Mouse (Mus musculus) MEL (cell line): ENCODE measurements around the gene Dnajc11. TPM values are rescaled to one million over a fixed set of nuclear protein-coding genes. Genes with fewer than 3 reads are reported as not detected.

Experiments used
- DNase-seq: peaks from one replicate; pipeline ENCODE4 v3.0.0; 2011; ENCODE audit warnings: low read depth, low spot score
- H3K27ac ChIP-seq: 2 replicates; pipeline ENCODE4 v1.5.1; 2012; ENCODE audit warnings: low read depth, mild to moderate bottlenecking, control low read depth, low read length, moderate library complexity; ENCODE audit not compliant: control insufficient read depth
- H3K27me3 ChIP-seq, 2 experiments: fragments of 150-350 bp in 1 of 2; sonication (generic) in 1 of 2; 2 replicates each; pipeline ENCODE4 v1.6.1; 2012; ENCODE audit warnings: low read length in 2 of 2, mild to moderate bottlenecking in 2 of 2, improper control_type of control experiment in 1 of 2, moderate library complexity in 1 of 2; ENCODE audit not compliant: insufficient read depth in 2 of 2, control insufficient read depth in 1 of 2
- H3K36me3 ChIP-seq, 2 experiments: 2 replicates each; pipeline ENCODE4 v1.6.1; 2012 to 2014; ENCODE audit warnings: low read length in 2 of 2, improper control_type of control experiment in 1 of 2, inconsistent platforms in 1 of 2, mild to moderate bottlenecking in 1 of 2; ENCODE audit not compliant: insufficient read depth in 2 of 2, control insufficient read depth in 1 of 2
- H3K4me1 ChIP-seq, 2 experiments: fragments of 150-350 bp in 1 of 2; sonication (generic) in 1 of 2; 2 replicates each; pipeline ENCODE4 v1.6.1; 2012; ENCODE audit warnings: low read length in 2 of 2, improper control_type of control experiment in 1 of 2, mild to moderate bottlenecking in 1 of 2; ENCODE audit not compliant: insufficient read depth in 2 of 2, control insufficient read depth in 1 of 2
- H3K4me3 ChIP-seq, 2 experiments: fragments of 150-350 bp in 1 of 2; sonication (generic) in 1 of 2; 2 replicates each; pipeline ENCODE4 v1.5.1; 2012; ENCODE audit warnings: low read depth in 2 of 2, low read length in 2 of 2, mild to moderate bottlenecking in 2 of 2, moderate library complexity in 2 of 2, control low read depth in 1 of 2, improper control_type of control experiment in 1 of 2; ENCODE audit not compliant: control insufficient read depth in 1 of 2, insufficient read depth in 1 of 2
- H3K79me2 ChIP-seq: 2 replicates; pipeline ENCODE4 v1.6.1; 2012; ENCODE audit warnings: mild to moderate bottlenecking, low read length, moderate library complexity; ENCODE audit not compliant: control insufficient read depth, poor library complexity, insufficient read depth
- H3K9ac ChIP-seq: 2 replicates; pipeline ENCODE4 v1.6.1; 2012; ENCODE audit warnings: low read depth, mild to moderate bottlenecking, control low read depth, low read length, moderate library complexity; ENCODE audit not compliant: control insufficient read depth, poor library complexity, severe bottlenecking
- H3K9me3 ChIP-seq: fragments of 150-350 bp; sonication (generic); replicated peaks from 2 replicates; pipeline ENCODE4 v1.6.1; 2012; ENCODE audit warnings: mild to moderate bottlenecking, low read length, improper control_type of control experiment, moderate library complexity; ENCODE audit not compliant: insufficient read depth
- CHD1 ChIP-seq: IDR thresholded peaks from 2 replicates; pipeline ENCODE4 v1.6.1; 2012; ENCODE audit warnings: low read depth, mild to moderate bottlenecking, inconsistent platforms, low read length, improper control_type of control experiment
- E2F4 ChIP-seq: IDR thresholded peaks from 2 replicates; pipeline ENCODE4 v1.6.1; 2011; ENCODE audit warnings: low read depth, low read length, improper control_type of control experiment, borderline replicate concordance
- ELF1 ChIP-seq: IDR thresholded peaks from 2 replicates; pipeline ENCODE4 v1.6.1; 2014; ENCODE audit warnings: low read depth, mild to moderate bottlenecking, inconsistent platforms, low read length, improper control_type of control experiment, moderate library complexity
- GABPA ChIP-seq: IDR thresholded peaks from 2 replicates; pipeline ENCODE4 v1.6.1; 2012; ENCODE audit warnings: low read depth, mild to moderate bottlenecking, inconsistent platforms, low read length, improper control_type of control experiment, moderate library complexity
- GATA1 ChIP-seq: IDR thresholded peaks from 2 replicates; pipeline ENCODE4 v1.6.1; 2011; ENCODE audit warnings: low read depth, low read length, improper control_type of control experiment
- KAT2A ChIP-seq: conservative IDR thresholded peaks from 2 replicates; pipeline ENCODE4 v1.6.1; 2012; ENCODE audit warnings: low read depth, low read length, improper control_type of control experiment, inconsistent platforms
- MAFK ChIP-seq: IDR thresholded peaks from 2 replicates; pipeline ENCODE4 v1.6.1; 2011; ENCODE audit warnings: low read depth, mild to moderate bottlenecking, low read length, improper control_type of control experiment, borderline replicate concordance
- MAX ChIP-seq: IDR thresholded peaks from 2 replicates; pipeline ENCODE4 v1.6.1; 2011; ENCODE audit warnings: low read length, improper control_type of control experiment
- MAZ ChIP-seq: IDR thresholded peaks from 2 replicates; pipeline ENCODE4 v1.6.1; 2012; ENCODE audit warnings: low read depth, mild to moderate bottlenecking, inconsistent platforms, low read length, improper control_type of control experiment
- MYB ChIP-seq: IDR thresholded peaks from 2 replicates; pipeline ENCODE4 v1.6.1; 2011; ENCODE audit warnings: mild to moderate bottlenecking, low read depth, low read length, improper control_type of control experiment
- MYC ChIP-seq: IDR thresholded peaks from 2 replicates; pipeline ENCODE4 v1.6.1; 2011; ENCODE audit warnings: low read depth, mild to moderate bottlenecking, low read length, improper control_type of control experiment, moderate library complexity
- POLR2A ChIP-seq, 2 experiments: IDR thresholded peaks; 2 replicates each; pipeline ENCODE4 v1.6.1; 2011 to 2012; ENCODE audit warnings: low read length in 2 of 2, mild to moderate bottlenecking in 2 of 2, control low read depth in 1 of 2, improper control_type of control experiment in 1 of 2, low read depth in 1 of 2, moderate library complexity in 1 of 2; ENCODE audit not compliant: control insufficient read depth in 1 of 2, insufficient read depth in 1 of 2, poor library complexity in 1 of 2
- POLR2AphosphoS2 ChIP-seq: IDR thresholded peaks from 2 replicates; pipeline ENCODE4 v1.6.1; 2011; ENCODE audit warnings: low read length, improper control_type of control experiment
- POLR2AphosphoS5 ChIP-seq: IDR thresholded peaks from 2 replicates; pipeline ENCODE4 v1.6.1; 2012; ENCODE audit warnings: low read depth, borderline replicate concordance, mild to moderate bottlenecking, inconsistent platforms, low read length, moderate library complexity, mixed read lengths
- RAD21 ChIP-seq: IDR thresholded peaks from 2 replicates; pipeline ENCODE4 v1.6.1; 2011; ENCODE audit warnings: mild to moderate bottlenecking, low read depth, low read length, improper control_type of control experiment
- SIN3A ChIP-seq: IDR thresholded peaks from 2 replicates; pipeline ENCODE4 v1.6.1; 2012; ENCODE audit warnings: low read length, improper control_type of control experiment, inconsistent platforms
- SMC3 ChIP-seq: IDR thresholded peaks from 2 replicates; pipeline ENCODE4 v1.6.1; 2011; ENCODE audit warnings: low read depth, low read length, improper control_type of control experiment
- TAL1 ChIP-seq: IDR thresholded peaks from 2 replicates; pipeline ENCODE4 v1.6.1; 2012; ENCODE audit warnings: mild to moderate bottlenecking, inconsistent platforms, low read length, moderate library complexity, mixed read lengths
- TBP ChIP-seq: IDR thresholded peaks from 2 replicates; pipeline ENCODE4 v1.8.0; 2011; ENCODE audit warnings: low read depth, low read length, improper control_type of control experiment
- TCF12 ChIP-seq: IDR thresholded peaks from 2 replicates; pipeline ENCODE4 v1.6.1; 2014; ENCODE audit warnings: low read depth, mild to moderate bottlenecking, inconsistent platforms, low read length, improper control_type of control experiment, moderate library complexity
- USF1 ChIP-seq: IDR thresholded peaks from 2 replicates; pipeline ENCODE4 v1.6.1; 2014; ENCODE audit warnings: low read depth, mild to moderate bottlenecking, inconsistent platforms, low read length, improper control_type of control experiment, moderate library complexity
- ZC3H11A ChIP-seq: IDR thresholded peaks from 2 replicates; pipeline ENCODE4 v1.6.1; 2012; ENCODE audit warnings: low read depth, mild to moderate bottlenecking, inconsistent platforms, low read length, improper control_type of control experiment
- ZKSCAN1 ChIP-seq: IDR thresholded peaks from 2 replicates; pipeline ENCODE4 v1.6.1; 2012; ENCODE audit warnings: low read depth, mild to moderate bottlenecking, inconsistent platforms, low read length, improper control_type of control experiment, moderate library complexity
- ZMIZ1 ChIP-seq: IDR thresholded peaks from 2 replicates; pipeline ENCODE4 v1.6.1; 2012; ENCODE audit warnings: low read depth, mild to moderate bottlenecking, inconsistent platforms, low read length, improper control_type of control experiment, moderate library complexity
- ZNF384 ChIP-seq: IDR thresholded peaks from 2 replicates; pipeline ENCODE4 v1.6.1; 2012; ENCODE audit warnings: low read depth, mild to moderate bottlenecking, inconsistent platforms, low read length, improper control_type of control experiment
- polyA plus RNA-seq, 2 experiments: library from polyadenylated mRNA; stranded (reverse) in 1 of 2; unstranded in 1 of 2; fragments of >175 nt in 1 of 2; fragments of >200 nt in 1 of 2; gene quantifications; 2 replicates each; pipeline versions ENCODE4 v1.2.1 to v1.2.4; 2012; ENCODE audit warnings: low replicate concordance in 2 of 2, low read depth in 1 of 2; ENCODE audit not compliant: insufficient read length in 2 of 2, insufficient read depth in 1 of 2, missing spikeins in 1 of 2
- total RNA-seq: library from RNA; depleted of rRNA; stranded (reverse); fragments of 300-350 nt; gene quantifications from 2 replicates; pipeline ENCODE4 v1.2.3, GENCODE M21; 2012

Dnajc11 gene
- total and polyA plus RNA-seq, 3 experiments: 128 to 278 (median 157) TPM

- no peak for DNase-seq
- no peaks in the 10 kb centered on the region for H3K27me3 ChIP-seq
- H3K36me3 ChIP-seq: peaks cover 0 to 5% of the 10 kb centered on the region in 2 experiments; a peak in 1 of 4 replicates
- no peak overlapping the region; the same call in 1 of the 2 replicates for H3K9ac ChIP-seq
- H3K79me2 ChIP-seq: peaks cover 38% of the 10 kb centered on the region
- no peaks in the 10 kb centered on the region for H3K9me3 ChIP-seq
- TF ChIP-seq ZMIZ1 (no peak), POLR2A (IDR thresholded peaks at IDR 0.05; ENCODE audit: control insufficient read depth in 1 of 2, insufficient read depth in 1 of 2, low read depth in 1 of 2, low read length in 2 of 2, poor library complexity in 1 of 2) (no peak), SMC3 (no peak)
- peak overlapping the region; percentile 74 to 83; a peak in 3 of 4 replicates for H3K4me3 ChIP-seq
- H3K4me1 ChIP-seq: peaks cover 0 to 11% of the 10 kb centered on the region in 2 experiments; a peak in 3 of 4 replicates
- H3K27ac ChIP-seq: no peak overlapping the region
Observed at GRCm38 (mm10) chr4:152007481-152008147, 74.1 kb downstream of the Dnajc11 start.

GRCm38 (mm10) chr4:152008148-152008500 is 74.6 kb downstream of the Dnajc11 start:
- peak; percentile 40 for DNase-seq
- H3K27ac ChIP-seq: no peak overlapping the region
- peaks cover 38% of the 10 kb centered on the region for H3K79me2 ChIP-seq
- H3K4me1 ChIP-seq: peaks cover 0 to 11% of the 10 kb centered on the region in 2 experiments; a peak in 3 of 4 replicates
- H3K4me3 ChIP-seq: peak overlapping the region; percentile 74 to 83
- TF ChIP-seq MAX (no peak), ZNF384 (no peak), MAZ (no peak), TAL1 (no peak)
- H3K36me3 ChIP-seq: peaks cover 0 to 5% of the 10 kb centered on the region in 2 experiments; a peak in 1 of 4 replicates
- H3K9me3 ChIP-seq: no peaks in the 10 kb centered on the region
- no peaks in the 10 kb centered on the region for H3K27me3 ChIP-seq
- H3K9ac ChIP-seq: peak overlapping the region; percentile 40

DNA sequence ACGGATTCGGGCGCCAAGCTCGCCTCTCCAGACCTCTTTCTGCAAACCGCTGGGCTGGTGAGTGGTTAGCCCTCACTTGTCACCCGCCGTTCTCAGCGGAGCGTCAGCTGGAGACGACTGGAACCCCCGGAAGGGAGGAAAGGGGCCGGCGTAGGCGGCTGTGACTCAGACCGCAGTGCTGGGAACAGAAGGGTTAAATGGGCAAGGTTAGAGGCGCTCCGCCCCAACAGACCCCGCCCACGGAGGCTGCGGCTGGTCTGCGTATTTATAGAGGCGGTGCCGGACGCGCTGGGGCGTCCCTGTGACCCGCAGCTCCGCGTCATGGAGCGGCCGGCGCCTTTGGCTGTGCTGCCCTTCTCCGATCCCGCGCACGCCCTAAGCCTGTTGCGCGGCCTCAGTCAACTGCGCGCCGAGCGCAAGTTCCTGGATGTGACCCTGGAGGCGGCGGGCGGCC is 75.2 kb downstream of the Dnajc11 start, which contains the start of gene Klhl21:
Klhl21 (plus strand) TSS at position 182 of the 454 bp plus-strand sequence.
- Histone ChIP-seq H3K79me2 (peaks cover 38% of the 10 kb centered on the region), H3K9ac (peak within 1 kb of the TSS; percentile 81), H3K27me3 (no peaks in the 10 kb centered on the region), H3K4me3 (peak within 1 kb of the TSS; percentile 74 to 83), H3K9me3 (no peaks in the 10 kb centered on the region), H3K4me1 (peaks cover 0 to 11% of the 10 kb centered on the region in 2 experiments; a peak in 3 of 4 replicates), H3K27ac (peak within 1 kb of the TSS; percentile 46), H3K36me3 (peaks cover 0 to 5% of the 10 kb centered on the region in 2 experiments; a peak in 1 of 4 replicates)
- DNase-seq: peak; percentile 97
- TF ChIP-seq USF1: peak; percentile 36; the same call in 1 of the 2 replicates
- TF ChIP-seq E2F4: no peak
- no peak for TF ChIP-seq GATA1
- peak; percentile 60 for TF ChIP-seq ELF1
- no peak for TF ChIP-seq ZNF384
- no peak for TF ChIP-seq POLR2AphosphoS5
- no peak; the same call in 1 of the 2 replicates for TF ChIP-seq KAT2A
- peak; percentile 83; the same call in 1 of the 2 replicates for TF ChIP-seq MAZ
- TF ChIP-seq CHD1: no peak
- no peak for TF ChIP-seq ZKSCAN1
- TF ChIP-seq GABPA: no peak
- peak; percentile 12; the same call in 1 of the 2 replicates for TF ChIP-seq MAX
- TF ChIP-seq SIN3A: peak; percentile 84
- TF ChIP-seq ZC3H11A: no peak
- TF ChIP-seq MAFK: no peak
- TF ChIP-seq MYB: 0 out of 2 replicates have a peak, but pooled peaks have one; percentile 11
- no peak; the same call in 1 of the 2 replicates for TF ChIP-seq MYC
- TF ChIP-seq TAL1: no peak
- TF ChIP-seq POLR2AphosphoS2: peak; percentile 85; the same call in 1 of the 2 replicates
- peak; percentile 26; the same call in 1 of the 2 replicates for TF ChIP-seq TCF12
- TF ChIP-seq TBP: peak; percentile 92
- no peak for TF ChIP-seq RAD21
